Mouse (Mus musculus): ENCODE results near the gene Cort. TPM values are rescaled to one million over a fixed set of nuclear protein-coding genes. Genes with fewer than 3 reads are reported as not detected.
A peak's percentile ranks its signal among the peaks of the same experiment; 100 is the strongest.
"Not testable (repeated sequence)": the region's sequence is repeated elsewhere in the genome, so short reads cannot be mapped to it uniquely, and the experiment has no call there.

Cort gene
- polyA plus RNA-seq, 1 experiment from 2014 or later: 0.39 TPM

DNA sequence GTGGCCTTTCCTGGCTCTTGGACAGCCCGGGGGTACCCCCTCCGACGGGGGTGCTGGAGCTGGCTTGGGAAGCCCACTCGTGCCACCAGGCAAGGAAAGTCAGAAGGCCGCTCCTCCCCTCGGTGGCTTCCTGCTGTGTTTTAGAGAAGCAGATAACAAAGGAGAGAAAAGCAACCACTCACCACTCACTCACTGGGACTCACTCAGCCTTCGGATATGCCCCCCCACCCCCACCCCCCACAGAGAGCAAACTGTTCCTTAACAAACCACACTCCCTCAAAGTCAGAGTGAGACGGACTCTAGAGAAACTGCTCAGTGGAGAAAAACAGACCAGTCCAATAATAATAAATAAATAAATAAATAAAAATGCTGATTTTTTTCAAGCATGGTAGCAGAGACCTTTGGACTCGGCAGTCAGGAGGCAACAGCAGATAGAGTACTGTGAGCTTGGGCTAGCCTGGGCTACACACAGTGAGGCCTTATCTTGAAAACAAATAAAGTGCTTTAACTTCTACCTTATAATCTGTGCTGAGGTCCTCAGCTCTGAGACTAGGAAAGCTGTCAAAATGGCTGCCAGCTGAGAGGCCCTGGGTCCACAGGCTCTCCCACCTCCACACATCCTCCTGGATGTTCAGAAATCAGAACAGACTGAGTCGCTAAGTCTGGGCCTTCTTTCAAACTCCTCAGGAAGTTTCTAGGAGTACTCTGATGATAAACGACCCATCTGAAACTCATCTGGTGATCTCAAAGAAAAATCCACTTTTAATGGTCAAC is 1.0 kb downstream of the Cort start:
- Histone ChIP-seq H3K27ac (no peak overlapping the region), H3K4me1 (0 out of 2 replicates have a peak, but pooled peaks cover 2% of the 10 kb centered on the region), H3K27me3 (no peaks in the 10 kb centered on the region), H3K4me3 (no peak overlapping the region), H3K9ac (no peak overlapping the region), H3K4me2 (no peak overlapping the region), H3K9me3 (no peaks in the 10 kb centered on the region), H3K36me3 (peaks cover 10% of the 10 kb centered on the region)
- ATAC-seq (ENCODE audit: borderline replicate concordance, extremely low read depth, low FRiP score, low TSS enrichment): no peak
- WGBS: 59% methylated on average over 11 of the region's 11 CpGs

DNA sequence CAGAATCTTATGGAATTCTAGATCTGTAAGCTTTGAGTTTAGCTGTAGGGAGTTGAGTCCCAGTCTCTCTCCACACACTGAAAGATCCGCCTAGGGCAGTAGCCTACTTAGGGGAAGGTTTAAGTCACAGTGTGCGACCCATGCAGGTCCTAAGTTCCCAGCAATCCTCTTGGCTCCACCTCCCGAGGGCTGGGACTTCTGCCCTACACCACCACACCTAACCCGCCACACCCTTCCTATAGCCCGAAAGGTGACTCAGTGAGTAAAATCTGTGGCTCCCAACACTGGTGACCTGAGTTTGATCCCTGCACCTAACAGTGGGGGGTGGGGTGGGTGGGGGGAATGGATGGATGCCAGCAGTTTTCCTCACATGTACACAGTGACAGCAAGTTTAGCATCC is 3.1 kb downstream of the Cort start:
- Histone ChIP-seq H3K9ac (no peak overlapping the region), H3K9me3 (no peaks in the 10 kb centered on the region), H3K27ac (no peak overlapping the region), H3K27me3 (no peaks in the 10 kb centered on the region), H3K4me1 (0 out of 2 replicates have a peak, but pooled peaks cover 2% of the 10 kb centered on the region), H3K4me2 (no peak overlapping the region), H3K36me3 (0 out of 2 replicates have a peak, but pooled peaks cover 2% of the 10 kb centered on the region), H3K4me3 (no peak overlapping the region)
- 69% methylated on average over 5 of the region's 5 CpGs for WGBS
- ATAC-seq (ENCODE audit: borderline replicate concordance, extremely low read depth, low FRiP score, low TSS enrichment): no peak

DNA sequence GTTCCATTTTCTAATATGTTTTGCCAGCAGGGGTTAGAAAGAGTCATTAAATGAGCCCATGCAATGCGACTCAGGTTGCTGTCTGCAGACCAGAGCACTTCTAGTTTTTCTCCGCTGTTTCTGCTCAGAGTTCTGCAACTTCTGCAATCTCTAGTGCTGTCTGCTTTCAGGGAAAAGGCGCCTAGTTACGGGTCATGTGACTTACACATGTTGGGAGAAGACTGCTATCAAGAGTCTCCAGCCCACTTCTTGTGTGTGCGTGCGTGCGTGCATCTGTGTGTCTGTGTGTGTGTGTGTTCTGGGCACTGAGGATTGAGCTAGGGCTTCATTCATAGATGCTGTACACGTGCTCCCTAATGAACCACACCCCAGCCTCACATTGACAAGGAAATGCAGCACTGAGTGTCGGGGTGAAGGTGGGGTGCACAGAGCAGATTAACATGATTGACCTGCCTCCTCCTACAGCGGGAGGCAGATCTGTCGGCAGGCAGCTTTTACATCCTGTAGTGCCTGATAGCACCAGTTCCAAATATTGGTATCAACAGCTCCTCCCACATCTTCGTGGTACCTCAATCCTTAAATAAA is 6.5 kb downstream of the Cort start:
- H3K4me1 ChIP-seq; ATAC-seq (ENCODE audit: borderline replicate concordance, extremely low read depth, low FRiP score, low TSS enrichment); H3K9me3 ChIP-seq; H3K9ac ChIP-seq; H3K4me3 ChIP-seq; H3K36me3 ChIP-seq; H3K27me3 ChIP-seq; H3K27ac ChIP-seq; H3K4me2 ChIP-seq: not testable (repeated sequence)
- WGBS: 74% methylated on average over 12 of the region's 12 CpGs

DNA sequence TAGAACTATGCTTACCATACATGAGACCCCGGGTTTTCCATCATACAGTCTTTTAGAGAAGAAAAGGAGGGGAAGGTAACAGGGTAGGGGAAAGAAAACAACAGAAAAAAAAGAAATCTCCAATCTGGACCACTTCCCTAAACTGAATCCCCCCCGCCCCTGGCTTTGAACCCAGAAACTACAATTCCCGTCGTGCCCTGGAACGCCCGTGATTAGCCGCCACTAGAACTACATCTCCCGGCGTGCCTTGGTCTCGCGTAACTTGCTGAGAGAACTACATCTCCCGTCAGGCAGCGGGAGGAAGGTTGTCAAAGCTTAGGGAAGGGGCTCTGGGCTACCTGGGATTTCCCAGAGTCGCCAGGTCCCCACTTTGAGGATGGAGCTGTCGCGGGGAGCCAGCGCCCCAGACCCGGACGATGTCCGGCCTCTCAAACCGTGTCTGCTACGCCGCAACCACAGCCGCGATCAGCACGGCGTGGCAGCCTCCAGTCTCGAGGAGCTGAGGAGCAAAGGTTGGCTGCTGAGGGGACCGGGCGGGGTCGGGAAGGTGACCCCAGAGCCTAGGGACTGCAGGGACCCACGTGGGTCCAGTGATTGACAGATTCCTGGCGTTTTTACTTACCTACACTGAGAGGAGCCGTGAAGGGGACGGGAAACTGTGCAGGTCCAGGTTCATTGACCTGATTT is 22.5 kb downstream of the Cort start, which contains the start of gene Dffa:
Gene Dffa (plus strand): TSS at position 272 of the 687 bp plus-strand sequence.
- Histone ChIP-seq H3K27me3 (no peaks in the 10 kb centered on the region), H3K9ac (peak within 1 kb of the TSS; percentile 80), H3K27ac (no peak within 1 kb of the TSS), H3K4me3 (peak within 1 kb of the TSS; percentile 65), H3K9me3 (no peaks in the 10 kb centered on the region), H3K4me2 (peak within 1 kb of the TSS; percentile 86), H3K36me3 (0 out of 2 replicates have a peak, but pooled peaks cover 11% of the 10 kb centered on the region), H3K4me1 (peaks cover 6% of the 10 kb centered on the region)
- ATAC-seq (ENCODE audit: borderline replicate concordance, extremely low read depth, low FRiP score, low TSS enrichment): peak; percentile 86
- WGBS: under 1% methylated on average over 35 of the region's 35 CpGs

- H3K36me3 ChIP-seq: no peaks in the 10 kb centered on the region
- H3K4me3 ChIP-seq: no peak overlapping the region
- no peak overlapping the region for H3K9ac ChIP-seq
- H3K4me2 ChIP-seq: no peak overlapping the region
- no peaks in the 10 kb centered on the region for H3K9me3 ChIP-seq
- peaks cover 18% of the 10 kb centered on the region for H3K4me1 ChIP-seq
- WGBS: 82% methylated on average over 3 of the region's 3 CpGs
- ATAC-seq (ENCODE audit: borderline replicate concordance, extremely low read depth, low FRiP score, low TSS enrichment): no peak
- no peak overlapping the region for H3K27ac ChIP-seq
- H3K27me3 ChIP-seq: no peaks in the 10 kb centered on the region
Measured at GRCm38 (mm10) chr4:149101456-149101855, 25.1 kb downstream of the Cort start.

GRCm38 (mm10) chr4:149100449-149100848 is 26.1 kb downstream of the Cort start:
- not testable (repeated sequence) for H3K4me3 ChIP-seq; H3K36me3 ChIP-seq; ATAC-seq (ENCODE audit: borderline replicate concordance, extremely low read depth, low FRiP score, low TSS enrichment); H3K9ac ChIP-seq; H3K9me3 ChIP-seq; H3K4me2 ChIP-seq; H3K27me3 ChIP-seq; H3K27ac ChIP-seq
- 84% methylated on average over 12 of the region's 12 CpGs for WGBS
- peaks cover 18% of the 10 kb centered on the region for H3K4me1 ChIP-seq

- WGBS: 0% methylated on average over 48 of the region's 50 CpGs
- Histone ChIP-seq H3K36me3 (no peaks in the 10 kb centered on the region), H3K4me3 (peak within 1 kb of the TSS; percentile 78), H3K9me3 (no peaks in the 10 kb centered on the region), H3K4me1 (peaks cover 13% of the 10 kb centered on the region), H3K27ac (peak within 1 kb of the TSS; percentile 35; the same call in 1 of the 2 replicates), H3K27me3 (no peaks in the 10 kb centered on the region), H3K9ac (peak within 1 kb of the TSS; percentile 86), H3K4me2 (peak within 1 kb of the TSS; percentile 86)
- ATAC-seq (ENCODE audit: borderline replicate concordance, extremely low read depth, low FRiP score, low TSS enrichment): peak; percentile 84
Measured at GRCm38 (mm10) chr4:149099369-149100017, 27.1 kb downstream of the Cort start, which contains the start of gene Pex14. TSS of gene Pex14 (minus strand) at chr4:149099876.

GRCm38 (mm10) chr4:149098571-149098970 is 28.0 kb downstream of the Cort start:
- H3K4me1 ChIP-seq: peaks cover 12% of the 10 kb centered on the region
- peak overlapping the region; percentile 86 for H3K4me2 ChIP-seq
- WGBS: 7% methylated on average over 11 of the region's 11 CpGs
- no peak overlapping the region for H3K27ac ChIP-seq
- ATAC-seq (ENCODE audit: borderline replicate concordance, extremely low read depth, low FRiP score, low TSS enrichment): peak; percentile 8; the same call in 1 of the 2 replicates
- peak overlapping the region; percentile 86 for H3K9ac ChIP-seq
- H3K9me3 ChIP-seq: no peaks in the 10 kb centered on the region
- no peaks in the 10 kb centered on the region for H3K27me3 ChIP-seq
- no peaks in the 10 kb centered on the region for H3K36me3 ChIP-seq
- H3K4me3 ChIP-seq: peak overlapping the region; percentile 78

DNA sequence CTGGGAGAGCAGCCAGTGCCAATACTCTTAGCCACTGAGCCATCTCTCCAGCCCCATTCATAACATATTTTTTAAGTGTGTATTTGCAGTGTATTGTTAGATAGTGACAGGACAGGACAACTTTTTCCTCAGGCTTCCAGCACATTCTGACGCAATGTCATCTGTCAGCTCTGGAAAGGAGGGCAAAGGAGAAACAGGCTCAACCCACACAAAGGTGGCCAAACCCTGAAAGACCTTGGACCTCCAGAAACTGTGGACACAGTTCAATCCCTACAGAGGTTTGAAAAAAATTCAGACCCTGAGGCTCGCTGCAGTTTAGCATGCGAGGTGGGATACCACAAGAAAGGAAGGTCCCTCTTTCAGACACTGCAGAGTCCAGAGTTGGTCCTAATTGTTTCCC is 28.6 kb downstream of the Cort start:
- no peak for ATAC-seq (ENCODE audit: borderline replicate concordance, extremely low read depth, low FRiP score, low TSS enrichment)
- 0 out of 2 replicates have a peak overlapping the region, but pooled peaks have one; percentile 86 for H3K9ac ChIP-seq
- 0 out of 2 replicates have a peak, but pooled peaks cover 5% of the 10 kb centered on the region for H3K36me3 ChIP-seq
- H3K27me3 ChIP-seq: no peaks in the 10 kb centered on the region
- peak overlapping the region; percentile 78 for H3K4me3 ChIP-seq
- peak overlapping the region; percentile 86; the same call in 1 of the 2 replicates for H3K4me2 ChIP-seq
- H3K4me1 ChIP-seq: peaks cover 12% of the 10 kb centered on the region
- WGBS: 76% methylated on average over 3 of the region's 3 CpGs
- no peaks in the 10 kb centered on the region for H3K9me3 ChIP-seq
- H3K27ac ChIP-seq: no peak overlapping the region

GRCm38 (mm10) chr4:149091364-149091763 is 35.2 kb downstream of the Cort start:
- H3K27me3 ChIP-seq: no peaks in the 10 kb centered on the region
- no peak for ATAC-seq (ENCODE audit: borderline replicate concordance, extremely low read depth, low FRiP score, low TSS enrichment)
- WGBS: 84% methylated on average over 8 of the region's 8 CpGs
- no peaks in the 10 kb centered on the region for H3K9me3 ChIP-seq
- 0 out of 2 replicates have a peak, but pooled peaks cover 5% of the 10 kb centered on the region for H3K36me3 ChIP-seq
- no peak overlapping the region for H3K4me3 ChIP-seq
- no peak overlapping the region for H3K4me2 ChIP-seq
- no peak overlapping the region for H3K27ac ChIP-seq
- H3K4me1 ChIP-seq: no peaks in the 10 kb centered on the region
- H3K9ac ChIP-seq: no peak overlapping the region

- Histone ChIP-seq H3K4me1 (peaks cover 8% of the 10 kb centered on the region), H3K4me3 (no peak overlapping the region), H3K27ac (no peak overlapping the region), H3K9ac (no peak overlapping the region), H3K9me3 (no peaks in the 10 kb centered on the region), H3K27me3 (no peaks in the 10 kb centered on the region), H3K36me3 (no peaks in the 10 kb centered on the region), H3K4me2 (no peak overlapping the region)
- 70% methylated on average over 5 of the region's 5 CpGs for WGBS
- ATAC-seq (ENCODE audit: borderline replicate concordance, extremely low read depth, low FRiP score, low TSS enrichment): no peak
Measured at GRCm38 (mm10) chr4:149085381-149085780, 41.2 kb downstream of the Cort start.

All from lung, embryonic 15.5 days (tissue).